In genomic region chr1:190978511-190979073, GRCm38 (mm10) we compare ENCODE assay signal across 9 mouse cellular contexts. TPM values are rescaled to one million over a fixed set of nuclear protein-coding genes. Genes with fewer than 3 reads are reported as not detected.
DNase-seq lines count a peak whose midpoint lies in the region; ATAC-seq lines count a peak whose summit lies in the region.
"Had no signal": no experiment of that assay in that cellular context is flagged by ENCODE, and none has a peak within 500 bp of the region (broad histone marks: within the 10 kb centered on the region; RNA-seq: fewer than 3 reads in every experiment).

No protein-coding gene starts in this region.

- H3K27me3 ChIP-seq in limb, embryonic 10.5 days (ENCODE audit: low read depth, poor library complexity, severe bottlenecking), result no peaks in the 10 kb centered on the region
- H3K27me3 ChIP-seq in neural tube, embryonic 11.5 days (ENCODE audit: control insufficient read depth, insufficient read depth, low read length), result no peaks in the 10 kb centered on the region

- no peaks in the 10 kb centered on the region for H3K9me3 ChIP-seq in limb, embryonic 10.5 days (replicated peaks)
- H3K9me3 ChIP-seq in neural tube, embryonic 11.5 days (ENCODE audit: control insufficient read depth, low read length), result no peaks in the 10 kb centered on the region

- WGBS in limb, embryonic 10.5 days, result under 1% methylated on average over 46 of the region's 46 CpGs
- WGBS in neural tube, embryonic 11.5 days, result under 1% methylated on average over 44 of the region's 46 CpGs

- peak overlapping the region; percentile 78 for H3K4me2 ChIP-seq in neural tube, embryonic 11.5 days (ENCODE audit: low read depth)

- H3K9ac ChIP-seq in neural tube, embryonic 11.5 days (ENCODE audit: low read length), result peak overlapping the region; percentile 75

- H3K27ac ChIP-seq in limb, embryonic 10.5 days, result peak overlapping the region; percentile 96
- peak overlapping the region; percentile 85 for H3K27ac ChIP-seq in neural tube, embryonic 11.5 days (ENCODE audit: low read depth, low read length)

- H3K4me1 ChIP-seq in limb, embryonic 10.5 days, result peaks cover 52% of the 10 kb centered on the region
- peaks cover 7% of the 10 kb centered on the region; the same call in 1 of the 2 replicates for H3K4me1 ChIP-seq in neural tube, embryonic 11.5 days (ENCODE audit: control insufficient read depth, insufficient read depth, low read length)

- peaks cover 33% of the 10 kb centered on the region for H3K36me3 ChIP-seq in limb, embryonic 10.5 days
- no peaks in the 10 kb centered on the region for H3K36me3 ChIP-seq in neural tube, embryonic 11.5 days (ENCODE audit: control insufficient read depth, insufficient read depth, low read length)

- H3K4me3 ChIP-seq in limb, embryonic 10.5 days, result peak overlapping the region; percentile 88
- peak overlapping the region; percentile 55 for H3K4me3 ChIP-seq in neural tube, embryonic 11.5 days (ENCODE audit: low read depth, low read length)

- peak; percentile 24 for ATAC-seq in granulocyte monocyte progenitor cell, adult 5-6 weeks (replicated peaks; ENCODE audit: poor library complexity, severe bottlenecking)
- peak; percentile 76 for ATAC-seq in neural tube, embryonic 11.5 days (ENCODE audit: insufficient read depth, low FRiP score, low TSS enrichment)
- ATAC-seq in inflammation-experienced regulatory T-cells, adult 6 months, result no peak

- peak; percentile 33 to 54 for DNase-seq in gastrocnemius, postnatal 4 days (ENCODE audit: low spot score in 2 of 2)
- DNase-seq in gastrocnemius, postnatal 25 days, result no peak
- DNase-seq in A20 (ENCODE audit: low read depth, low spot score), result peak; percentile 23
- DNase-seq in brain, adult 2 months (ENCODE audit: low read depth, low spot score), result peak; percentile 19
- peak; percentile 83 for DNase-seq in limb, embryonic 10.5 days (ENCODE audit: low spot score)
- DNase-seq in neural tube, embryonic 11.5 days (ENCODE audit: low spot score), result peak; percentile 70

RNA-seq across cellular contexts. Expression of gene Vash2, which starts 0.5 kb away (rescaled TPM):
- total RNA-seq in gastrocnemius, postnatal 4 days (2021), result 10 to 100 TPM; 41.2 to 43.6 TPM
- total RNA-seq in gastrocnemius, postnatal 25 days (2021), result 1 to 10 TPM in 1 of 2 experiments, under 1 TPM in 1; 0.59 to 1.7 TPM
- 0.64 TPM in 1 of 2 replicates, not detected in the other for total RNA-seq in granulocyte monocyte progenitor cell, adult 5-6 weeks (2014; fragmentation: Nextera tagmentation)
- 0.21 TPM in 1 of 2 replicates, not detected in the other for total RNA-seq in granulocyte monocyte progenitor cell, adult 5-6 weeks (2017)
- polyA plus RNA-seq in limb, embryonic 10.5 days (2016; fragmentation: Nextera tagmentation; extraction: Ambion mirVana), result 56.3 and 64.0 TPM in 2 replicates
- polyA plus RNA-seq in neural tube, embryonic 11.5 days (2014; fragmentation: Nextera tagmentation; extraction: Ambion mirVana), result 78.6 and 79.3 TPM in 2 replicates
- polyA plus RNA-seq in inflammation-experienced regulatory T-cells, adult 6 months (2017; shearing (Covaris generic)), result 1 to 10 TPM in 1 of 3 experiments, under 1 TPM in 2; 0.33 to 1.2 (median 0.59) TPM

RNA-seq across cellular contexts. Expression of gene Flvcr1, which starts 47.4 kb away (rescaled TPM):
- total RNA-seq in gastrocnemius, postnatal 4 days (2021), result 10 to 100 TPM in 1 of 2 experiments, 1 to 10 TPM in 1; 9.2 to 11.7 TPM
- total RNA-seq in gastrocnemius, postnatal 25 days (2021), result 10 to 100 TPM; 16.4 to 22.3 TPM
- 25.1 and 29.5 TPM in 2 replicates for total RNA-seq in granulocyte monocyte progenitor cell, adult 5-6 weeks (2014; fragmentation: Nextera tagmentation)
- 27.0 and 32.6 TPM in 2 replicates for total RNA-seq in granulocyte monocyte progenitor cell, adult 5-6 weeks (2017)
- polyA plus RNA-seq in limb, embryonic 10.5 days (2016; fragmentation: Nextera tagmentation; extraction: Ambion mirVana), result 6.9 and 8.7 TPM in 2 replicates
- 10.7 and 11.2 TPM in 2 replicates for polyA plus RNA-seq in neural tube, embryonic 11.5 days (2014; fragmentation: Nextera tagmentation; extraction: Ambion mirVana)
- polyA plus RNA-seq in inflammation-experienced regulatory T-cells, adult 6 months (2017; shearing (Covaris generic)), result 10 to 100 TPM in 1 of 3 experiments, 1 to 10 TPM in 2; 5.9 to 10.2 (median 8.2) TPM

RNA-seq across cellular contexts. Expression of gene Angel2, which starts 53.7 kb away (rescaled TPM):
- 10 to 100 TPM; 30.0 to 41.6 TPM for total RNA-seq in gastrocnemius, postnatal 4 days (2021)
- 10 to 100 TPM; 20.7 to 24.6 TPM for total RNA-seq in gastrocnemius, postnatal 25 days (2021)
- 27.0 and 34.8 TPM in 2 replicates for total RNA-seq in granulocyte monocyte progenitor cell, adult 5-6 weeks (2014; fragmentation: Nextera tagmentation)
- 29.4 and 49.4 TPM in 2 replicates for total RNA-seq in granulocyte monocyte progenitor cell, adult 5-6 weeks (2017)
- polyA plus RNA-seq in limb, embryonic 10.5 days (2016; fragmentation: Nextera tagmentation; extraction: Ambion mirVana), result 51.3 and 55.0 TPM in 2 replicates
- 54.6 and 66.7 TPM in 2 replicates for polyA plus RNA-seq in neural tube, embryonic 11.5 days (2014; fragmentation: Nextera tagmentation; extraction: Ambion mirVana)
- polyA plus RNA-seq in inflammation-experienced regulatory T-cells, adult 6 months (2017; shearing (Covaris generic)), result 10 to 100 TPM; 49.9 to 55.6 (median 50.2) TPM

RNA-seq across cellular contexts. Expression of gene Spata45, which starts 57.8 kb away (rescaled TPM):
- total RNA-seq in gastrocnemius, postnatal 4 days (2021), result not detected
- not detected for total RNA-seq in gastrocnemius, postnatal 25 days (2021)
- total RNA-seq in granulocyte monocyte progenitor cell, adult 5-6 weeks (2014; fragmentation: Nextera tagmentation), result not detected in 2 replicates
- not detected in 2 replicates for total RNA-seq in granulocyte monocyte progenitor cell, adult 5-6 weeks (2017)
- not detected in 2 replicates for polyA plus RNA-seq in limb, embryonic 10.5 days (2016; fragmentation: Nextera tagmentation; extraction: Ambion mirVana)
- not detected in 2 replicates for polyA plus RNA-seq in neural tube, embryonic 11.5 days (2014; fragmentation: Nextera tagmentation; extraction: Ambion mirVana)
- polyA plus RNA-seq in inflammation-experienced regulatory T-cells, adult 6 months (2017; shearing (Covaris generic)), result 1 to 10 TPM in 1 of 3 experiments, not detected in 2; 1.1 TPM
- total RNA-seq: adrenal gland, postnatal 36 days had no signal

Comparison
In these comparisons a context has a peak if more than half of its experiments do, and no peak if none do; other contexts are left out.
1. RNA of gene Vash2, which starts 0.5 kb away (total RNA-seq): 41.2 to 43.6 TPM in gastrocnemius, postnatal 4 days; 0.59 to 1.7 TPM in gastrocnemius, postnatal 25 days and 0.21 to 0.64 TPM in granulocyte monocyte progenitor cell, adult 5-6 weeks; every median in the first group is over 10 times any median in the second.